Mouse (Mus musculus) spleen, embryonic (tissue): ENCODE measurements around the gene Pira2.
"Not testable (repeated sequence)": the region's sequence is repeated elsewhere in the genome, so short reads cannot be mapped to it uniquely, and the experiment has no call there.

Experiments
- CTCF ChIA-PET: fragments of 350-600 bp; sonication (Branson Sonifier 250); formaldehyde crosslinking; loops from one replicate; lab custom pipeline; 2022; lab: Charles Lee

Gene Pira2

GRCm38 (mm10) chr7:3844951-3845350 is at the start of gene Pira2:
Gene Pira2, minus strand, starts transcription at chr7:3845051.
- CTCF ChIA-PET, result not testable (repeated sequence)

- CTCF ChIA-PET, result not testable (repeated sequence)
These were observed 30.2 kb upstream of the Pira2 start for GRCm38 (mm10) chr7:3875032-3875431.

- CTCF ChIA-PET, result not testable (repeated sequence)
These were observed 7.0 kb downstream of the Pira2 start for GRCm38 (mm10) chr7:3837854-3838253.

GRCm38 (mm10) chr7:3830633-3831032 is 14.2 kb downstream of the Pira2 start:
- CTCF ChIA-PET, result not testable (repeated sequence)

GRCm38 (mm10) chr7:3825599-3825998 is 19.3 kb downstream of the Pira2 start, which contains the start of gene Gm15448:
Gene Gm15448, minus strand, starts transcription at chr7:3825687.
- CTCF ChIA-PET, result not testable (repeated sequence)

GRCm38 (mm10) chr7:3811912-3812311 is 32.9 kb downstream of the Pira2 start:
- CTCF ChIA-PET, result not testable (repeated sequence)

GRCm38 (mm10) chr7:3802935-3803334 is 41.9 kb downstream of the Pira2 start:
- CTCF ChIA-PET, result not testable (repeated sequence)

- CTCF ChIA-PET, result not testable (repeated sequence)
These were observed 44.9 kb downstream of the Pira2 start for GRCm38 (mm10) chr7:3799940-3800339.

- CTCF ChIA-PET, result not testable (repeated sequence)
These were observed 48.6 kb downstream of the Pira2 start for GRCm38 (mm10) chr7:3796286-3796685.
